19 mouse cellular contexts compared by ENCODE assay signal in genomic region chr5:96795752-96796151, GRCm38 (mm10). TPM values are rescaled to one million over a fixed set of nuclear protein-coding genes. Genes with fewer than 3 reads are reported as not detected.
DNase-seq lines count a peak whose midpoint lies in the region; ATAC-seq and TF ChIP-seq lines count a peak whose summit lies in the region.
"Had no signal": no experiment of that assay in that cellular context is flagged by ENCODE, and none has a peak within 500 bp of the region (broad histone marks: within the 10 kb centered on the region; RNA-seq: fewer than 3 reads in every experiment).

No protein-coding gene starts in this region.

- H3K27ac ChIP-seq in embryonic facial prominence, embryonic 14.5 days (replicated peaks; ENCODE audit: low read depth, low read length), result no peak overlapping the region
- no peak overlapping the region for H3K27ac ChIP-seq in embryonic facial prominence, embryonic 10.5 days (replicated peaks)
- no peak overlapping the region for H3K27ac ChIP-seq in embryonic fibroblast, embryonic 13.5 days (ENCODE audit: insufficient read depth, low read length)
- H3K27ac ChIP-seq in lung, postnatal 0 days (ENCODE audit: low read length), result peak overlapping the region; percentile 98; the same call in 1 of the 2 replicates
- H3K27ac ChIP-seq: heart, embryonic 13.5 days; left cerebral cortex, adult 2 months; liver, embryonic 12.5 days; midbrain, embryonic 12.5 days had no signal

- H3K9me3 ChIP-seq in embryonic facial prominence, embryonic 14.5 days (ENCODE audit: control insufficient read depth, low read length), result no peaks in the 10 kb centered on the region
- H3K9me3 ChIP-seq in embryonic facial prominence, embryonic 10.5 days, result no peaks in the 10 kb centered on the region
- H3K9me3 ChIP-seq in lung, postnatal 0 days (ENCODE audit: low read length), result no peaks in the 10 kb centered on the region
- H3K9me3 ChIP-seq: heart, embryonic 13.5 days; liver, embryonic 12.5 days; midbrain, embryonic 12.5 days had no signal

- H3K27me3 ChIP-seq in embryonic facial prominence, embryonic 14.5 days (replicated peaks; ENCODE audit: control insufficient read depth, insufficient read depth, low read length), result no peaks in the 10 kb centered on the region
- peaks cover 25% of the 10 kb centered on the region for H3K27me3 ChIP-seq in embryonic facial prominence, embryonic 10.5 days (replicated peaks; ENCODE audit: low read depth, poor library complexity, severe bottlenecking)
- H3K27me3 ChIP-seq in lung, postnatal 0 days (replicated peaks; ENCODE audit: insufficient read depth, low read length), result no peaks in the 10 kb centered on the region
- H3K27me3 ChIP-seq: CH12.LX; heart, embryonic 13.5 days had no signal

- no peak for TF ChIP-seq POLR2A in embryonic fibroblast, embryonic 13.5 days (IDR thresholded peaks at IDR 0.05; ENCODE audit: low read depth, low read length)

- no peak for ATAC-seq in embryonic facial prominence, embryonic 14.5 days (ENCODE audit: low read depth)
- ATAC-seq in lung, postnatal 0 days, result peak; percentile 30
- ATAC-seq: forebrain, embryonic 16.5 days; liver, embryonic 12.5 days had no signal

- TF ChIP-seq EP300 in lung, postnatal 0 days (IDR thresholded peaks at IDR 0.05), result peak; percentile 99

- peaks cover 14% of the 10 kb centered on the region for H3K4me1 ChIP-seq in embryonic facial prominence, embryonic 14.5 days (ENCODE audit: control insufficient read depth, insufficient read depth, low read length)
- H3K4me1 ChIP-seq in embryonic facial prominence, embryonic 10.5 days, result peaks cover 17% of the 10 kb centered on the region
- H3K4me1 ChIP-seq in embryonic fibroblast, embryonic 13.5 days (ENCODE audit: control insufficient read depth, insufficient read depth, low read length), result peaks cover 12% of the 10 kb centered on the region
- peaks cover 9% of the 10 kb centered on the region; the same call in 1 of the 2 replicates for H3K4me1 ChIP-seq in lung, postnatal 0 days (ENCODE audit: insufficient read depth, low read depth, low read length)

- no peak overlapping the region for H3K9ac ChIP-seq in embryonic facial prominence, embryonic 14.5 days (ENCODE audit: low read depth, low read length)
- H3K9ac ChIP-seq in lung, postnatal 0 days (replicated peaks; ENCODE audit: low read depth), result no peak overlapping the region
- H3K9ac ChIP-seq: heart, embryonic 13.5 days; liver, embryonic 12.5 days; midbrain, embryonic 12.5 days had no signal

- no peak overlapping the region for H3K4me2 ChIP-seq in embryonic facial prominence, embryonic 14.5 days (ENCODE audit: low read depth, low read length)
- peak overlapping the region; percentile 69; the same call in 1 of the 2 replicates for H3K4me2 ChIP-seq in lung, postnatal 0 days (replicated peaks; ENCODE audit: low read depth, low read length)
- H3K4me2 ChIP-seq: liver, embryonic 12.5 days; midbrain, embryonic 12.5 days had no signal

- 67% methylated on average over 1 of the region's 1 CpGs for WGBS in embryonic facial prominence, embryonic 14.5 days
- 86% methylated on average over 1 of the region's 1 CpGs for WGBS in embryonic facial prominence, embryonic 10.5 days
- 19% methylated on average over 1 of the region's 1 CpGs for WGBS in lung, postnatal 0 days

- no peak overlapping the region for H3K4me3 ChIP-seq in embryonic facial prominence, embryonic 14.5 days (ENCODE audit: low read depth, low read length)
- no peak overlapping the region for H3K4me3 ChIP-seq in embryonic facial prominence, embryonic 10.5 days
- H3K4me3 ChIP-seq in embryonic fibroblast, embryonic 13.5 days (ENCODE audit: insufficient read depth, low read length), result peak overlapping the region; percentile 12; the same call in 1 of the 2 replicates
- H3K4me3 ChIP-seq in lung, postnatal 0 days (ENCODE audit: low read depth, low read length), result no peak overlapping the region
- H3K4me3 ChIP-seq: heart, embryonic 13.5 days; left cerebral cortex, adult 2 months; liver, embryonic 12.5 days; midbrain, embryonic 12.5 days had no signal

- no peak for TF ChIP-seq CTCF in embryonic fibroblast, embryonic 13.5 days (IDR thresholded peaks at IDR 0.05; ENCODE audit: borderline replicate concordance, insufficient read depth, low read length)
- no peak for TF ChIP-seq CTCF in lung, postnatal 0 days (IDR thresholded peaks at IDR 0.05)

- DNase-seq in embryonic facial prominence, embryonic 14.5 days (ENCODE audit: low spot score), result peak; percentile 30
- no peak for DNase-seq in embryonic facial prominence, embryonic 10.5 days (ENCODE audit: low spot score)
- peak; percentile 27 for DNase-seq in kidney, adult 11 months
- DNase-seq in kidney, postnatal 4 days, result no peak
- peak; percentile 87 for DNase-seq in lung, postnatal 0 days (ENCODE audit: low spot score)
- no peak for DNase-seq in retina, embryonic 14.5 days (ENCODE audit: low spot score)
- no peak for DNase-seq in spleen, adult 18-20 months
- DNase-seq: adrenal gland, adult 8-10 months; cerebellum, adult 11-12 months; cerebellum, postnatal 36 days; right cerebral cortex, adult 18-20 months; thymus, adult 18-20 months had no signal

- no peaks in the 10 kb centered on the region for H3K36me3 ChIP-seq in embryonic facial prominence, embryonic 14.5 days (ENCODE audit: control insufficient read depth, insufficient read depth, low read length)
- H3K36me3 ChIP-seq in embryonic facial prominence, embryonic 10.5 days (replicated peaks), result no peaks in the 10 kb centered on the region
- peaks cover 6% of the 10 kb centered on the region; the same call in 1 of the 2 replicates for H3K36me3 ChIP-seq in lung, postnatal 0 days (ENCODE audit: insufficient read depth, low read length)
- H3K36me3 ChIP-seq: heart, embryonic 13.5 days; liver, embryonic 12.5 days; midbrain, embryonic 12.5 days had no signal

RNA-seq across cellular contexts. Expression of gene Anxa3, which starts 2.6 kb away (rescaled TPM):
- polyA plus RNA-seq in embryonic facial prominence, embryonic 14.5 days (2014; fragmentation: Nextera tagmentation; extraction: Ambion mirVana), result 50.0 and 53.3 TPM in 2 replicates
- polyA plus RNA-seq in embryonic facial prominence, embryonic 10.5 days (2016; fragmentation: Nextera tagmentation; extraction: Ambion mirVana), result 26.5 and 28.9 TPM in 2 replicates
- 198 and 325 TPM in 2 replicates for polyA plus RNA-seq in embryonic fibroblast, embryonic 13.5 days (2011; ENCODE audit: insufficient read length, low read depth, missing spikeins)
- polyA plus RNA-seq in lung, postnatal 0 days (2015; fragmentation: Nextera tagmentation; extraction: Ambion mirVana), result 436 and 556 TPM in 2 replicates

Comparison
In these comparisons a context has a peak if more than half of its experiments do, and no peak if none do; other contexts are left out.
1. DNase-seq: peak in embryonic facial prominence, embryonic 14.5 days (single experiment), kidney, adult 11 months (single experiment) and lung, postnatal 0 days (single experiment); none in embryonic facial prominence, embryonic 10.5 days (single experiment), kidney, postnatal 4 days (0 of 2), retina, embryonic 14.5 days (single experiment) and spleen, adult 18-20 months (0 of 2).